Mouse (Mus musculus) MEL (cell line): ENCODE results near the gene Ing5. TPM values are rescaled to one million over a fixed set of nuclear protein-coding genes. Genes with fewer than 3 reads are reported as not detected.
A peak's percentile ranks its signal among the peaks of the same experiment; 100 is the strongest.

Experiments used
- DNase-seq: peaks from one replicate; pipeline ENCODE4 v3.0.0; 2011; ENCODE audit warnings: low read depth, low spot score
- H3K27ac ChIP-seq: 2 replicates; pipeline ENCODE4 v1.5.1; 2012; ENCODE audit warnings: low read depth, mild to moderate bottlenecking, control low read depth, low read length, moderate library complexity; ENCODE audit not compliant: control insufficient read depth
- H3K27me3 ChIP-seq, 2 experiments: fragments of 150-350 bp in 1 of 2; sonication (generic) in 1 of 2; 2 replicates each; pipeline ENCODE4 v1.6.1; 2012; ENCODE audit warnings: low read length in 2 of 2, mild to moderate bottlenecking in 2 of 2, improper control_type of control experiment in 1 of 2, moderate library complexity in 1 of 2; ENCODE audit not compliant: insufficient read depth in 2 of 2, control insufficient read depth in 1 of 2
- H3K36me3 ChIP-seq, 2 experiments: 2 replicates each; pipeline ENCODE4 v1.6.1; 2012 to 2014; ENCODE audit warnings: low read length in 2 of 2, improper control_type of control experiment in 1 of 2, inconsistent platforms in 1 of 2, mild to moderate bottlenecking in 1 of 2; ENCODE audit not compliant: insufficient read depth in 2 of 2, control insufficient read depth in 1 of 2
- H3K4me1 ChIP-seq, 2 experiments: fragments of 150-350 bp in 1 of 2; sonication (generic) in 1 of 2; 2 replicates each; pipeline ENCODE4 v1.6.1; 2012; ENCODE audit warnings: low read length in 2 of 2, improper control_type of control experiment in 1 of 2, mild to moderate bottlenecking in 1 of 2; ENCODE audit not compliant: insufficient read depth in 2 of 2, control insufficient read depth in 1 of 2
- H3K4me3 ChIP-seq, 2 experiments: fragments of 150-350 bp in 1 of 2; sonication (generic) in 1 of 2; 2 replicates each; pipeline ENCODE4 v1.5.1; 2012; ENCODE audit warnings: low read depth in 2 of 2, low read length in 2 of 2, mild to moderate bottlenecking in 2 of 2, moderate library complexity in 2 of 2, control low read depth in 1 of 2, improper control_type of control experiment in 1 of 2; ENCODE audit not compliant: control insufficient read depth in 1 of 2, insufficient read depth in 1 of 2
- H3K79me2 ChIP-seq: 2 replicates; pipeline ENCODE4 v1.6.1; 2012; ENCODE audit warnings: mild to moderate bottlenecking, low read length, moderate library complexity; ENCODE audit not compliant: control insufficient read depth, poor library complexity, insufficient read depth
- H3K9ac ChIP-seq: 2 replicates; pipeline ENCODE4 v1.6.1; 2012; ENCODE audit warnings: low read depth, mild to moderate bottlenecking, control low read depth, low read length, moderate library complexity; ENCODE audit not compliant: control insufficient read depth, poor library complexity, severe bottlenecking
- H3K9me3 ChIP-seq: fragments of 150-350 bp; sonication (generic); replicated peaks from 2 replicates; pipeline ENCODE4 v1.6.1; 2012; ENCODE audit warnings: mild to moderate bottlenecking, low read length, improper control_type of control experiment, moderate library complexity; ENCODE audit not compliant: insufficient read depth
- BHLHE40 ChIP-seq: IDR thresholded peaks from 2 replicates; pipeline ENCODE4 v1.6.1; 2012; ENCODE audit warnings: low read depth, mild to moderate bottlenecking, inconsistent platforms, low read length, improper control_type of control experiment, borderline replicate concordance
- JUND ChIP-seq: IDR thresholded peaks from 2 replicates; pipeline ENCODE4 v1.6.1; 2011; ENCODE audit warnings: low read depth, mild to moderate bottlenecking, improper control_type of control experiment, low read length
- MAFK ChIP-seq: IDR thresholded peaks from 2 replicates; pipeline ENCODE4 v1.6.1; 2011; ENCODE audit warnings: low read depth, mild to moderate bottlenecking, low read length, improper control_type of control experiment, borderline replicate concordance
- MAX ChIP-seq: IDR thresholded peaks from 2 replicates; pipeline ENCODE4 v1.6.1; 2011; ENCODE audit warnings: low read length, improper control_type of control experiment
- POLR2A ChIP-seq, 2 experiments: IDR thresholded peaks; 2 replicates each; pipeline ENCODE4 v1.6.1; 2011 to 2012; ENCODE audit warnings: low read length in 2 of 2, mild to moderate bottlenecking in 2 of 2, control low read depth in 1 of 2, improper control_type of control experiment in 1 of 2, low read depth in 1 of 2, moderate library complexity in 1 of 2; ENCODE audit not compliant: control insufficient read depth in 1 of 2, insufficient read depth in 1 of 2, poor library complexity in 1 of 2
- POLR2AphosphoS5 ChIP-seq: IDR thresholded peaks from 2 replicates; pipeline ENCODE4 v1.6.1; 2012; ENCODE audit warnings: low read depth, borderline replicate concordance, mild to moderate bottlenecking, inconsistent platforms, low read length, moderate library complexity, mixed read lengths
- SIN3A ChIP-seq: IDR thresholded peaks from 2 replicates; pipeline ENCODE4 v1.6.1; 2012; ENCODE audit warnings: low read length, improper control_type of control experiment, inconsistent platforms
- TAL1 ChIP-seq: IDR thresholded peaks from 2 replicates; pipeline ENCODE4 v1.6.1; 2012; ENCODE audit warnings: mild to moderate bottlenecking, inconsistent platforms, low read length, moderate library complexity, mixed read lengths
- TBP ChIP-seq: IDR thresholded peaks from 2 replicates; pipeline ENCODE4 v1.8.0; 2011; ENCODE audit warnings: low read depth, low read length, improper control_type of control experiment
- TCF12 ChIP-seq: IDR thresholded peaks from 2 replicates; pipeline ENCODE4 v1.6.1; 2014; ENCODE audit warnings: low read depth, mild to moderate bottlenecking, inconsistent platforms, low read length, improper control_type of control experiment, moderate library complexity
- UBTF ChIP-seq: IDR thresholded peaks from 2 replicates; pipeline ENCODE4 v1.6.1; 2012; ENCODE audit warnings: low read depth, mild to moderate bottlenecking, inconsistent platforms, low read length, improper control_type of control experiment, moderate library complexity, borderline replicate concordance; ENCODE audit not compliant: insufficient read depth
- ZC3H11A ChIP-seq: IDR thresholded peaks from 2 replicates; pipeline ENCODE4 v1.6.1; 2012; ENCODE audit warnings: low read depth, mild to moderate bottlenecking, inconsistent platforms, low read length, improper control_type of control experiment
- ZKSCAN1 ChIP-seq: IDR thresholded peaks from 2 replicates; pipeline ENCODE4 v1.6.1; 2012; ENCODE audit warnings: low read depth, mild to moderate bottlenecking, inconsistent platforms, low read length, improper control_type of control experiment, moderate library complexity
- polyA plus RNA-seq, 2 experiments: library from polyadenylated mRNA; stranded (reverse) in 1 of 2; unstranded in 1 of 2; fragments of >175 nt in 1 of 2; fragments of >200 nt in 1 of 2; gene quantifications; 2 replicates each; pipeline versions ENCODE4 v1.2.1 to v1.2.4; 2012; ENCODE audit warnings: low replicate concordance in 2 of 2, low read depth in 1 of 2; ENCODE audit not compliant: insufficient read length in 2 of 2, insufficient read depth in 1 of 2, missing spikeins in 1 of 2
- total RNA-seq: library from RNA; depleted of rRNA; stranded (reverse); fragments of 300-350 nt; gene quantifications from 2 replicates; pipeline ENCODE4 v1.2.3, GENCODE M21; 2012

Ing5 gene
- total and polyA plus RNA-seq, 3 experiments: 27.6 to 29.2 TPM; not detected in 1

- H3K27me3 ChIP-seq: no peaks in the 10 kb centered on the region
- peaks cover 2% of the 10 kb centered on the region; the same call in 1 of the 2 replicates for H3K79me2 ChIP-seq
- no peak for DNase-seq
- no peak overlapping the region for H3K4me3 ChIP-seq
- no peaks in the 10 kb centered on the region for H3K9me3 ChIP-seq
- peak; percentile 13; the same call in 1 of the 2 replicates for TF ChIP-seq TAL1
- TF ChIP-seq UBTF: no peak
- TF ChIP-seq, all 39 proteins: peak for 1
- H3K9ac ChIP-seq: no peak overlapping the region
- peaks cover 0 to 16% of the 10 kb centered on the region in 2 experiments; a peak in 2 of 4 replicates for H3K36me3 ChIP-seq
- H3K27ac ChIP-seq: no peak overlapping the region
- H3K4me1 ChIP-seq: no peaks in the 10 kb centered on the region
Observed at GRCm38 (mm10) chr1:93811495-93812039, 7.8 kb downstream of the Ing5 start.

- Histone ChIP-seq H3K27me3 (no peaks in the 10 kb centered on the region), H3K9me3 (no peaks in the 10 kb centered on the region), H3K36me3 (peaks cover 0 to 12% of the 10 kb centered on the region in 2 experiments; a peak in 2 of 4 replicates)
- TF ChIP-seq ZC3H11A (no peak), POLR2AphosphoS5 (no peak), UBTF (no peak), MAFK (no peak), ZKSCAN1 (no peak), JUND (no peak), MAX (no peak), SIN3A (no peak), TBP (no peak), POLR2A (IDR thresholded peaks at IDR 0.05; ENCODE audit: control insufficient read depth in 1 of 2, insufficient read depth in 1 of 2, low read depth in 1 of 2, low read length in 2 of 2, poor library complexity in 1 of 2) (no peak), BHLHE40 (no peak), TCF12 (no peak)
- TF ChIP-seq, all 39 proteins: peak for 0
- no peak for DNase-seq
- Histone ChIP-seq H3K27ac (no peak overlapping the region), H3K4me3 (no peak overlapping the region), H3K4me1 (no peaks in the 10 kb centered on the region), H3K79me2 (no peaks in the 10 kb centered on the region), H3K9ac (no peak overlapping the region)
Observed at GRCm38 (mm10) chr1:93817823-93818532, 14.2 kb downstream of the Ing5 start.
